Mouse (Mus musculus): ENCODE data around the gene Hist1h1b. TPM values are rescaled to one million over a fixed set of nuclear protein-coding genes. Genes with fewer than 3 reads are reported as not detected.
"Not testable (repeated sequence)": the region's sequence is repeated elsewhere in the genome, so short reads cannot be mapped to it uniquely, and the experiment has no call there.

The Hist1h1b gene
- polyA plus RNA-seq, 1 experiment, result 5.0 TPM

- TF ChIP-seq TAL1 (IDR thresholded peaks at IDR 0.05; ENCODE audit: low read length), result no peak
- TF ChIP-seq GATA1 (IDR thresholded peaks at IDR 0.05; ENCODE audit: low read length), result no peak
- Histone ChIP-seq H3K4me3 (replicated peaks) (no peak overlapping the region), H3K9me3 (ENCODE audit: control insufficient read depth, low read length) (no peaks in the 10 kb centered on the region), H3K36me3 (ENCODE audit: control insufficient read depth) (no peaks in the 10 kb centered on the region), H3K4me1 (ENCODE audit: control insufficient read depth) (peaks cover 7% of the 10 kb centered on the region), H3K27me3 (ENCODE audit: control insufficient read depth) (peaks cover 5% of the 10 kb centered on the region)
Observed at GRCm38 (mm10) chr13:21795584-21795983, 15.2 kb upstream of the Hist1h1b start.

DNA sequence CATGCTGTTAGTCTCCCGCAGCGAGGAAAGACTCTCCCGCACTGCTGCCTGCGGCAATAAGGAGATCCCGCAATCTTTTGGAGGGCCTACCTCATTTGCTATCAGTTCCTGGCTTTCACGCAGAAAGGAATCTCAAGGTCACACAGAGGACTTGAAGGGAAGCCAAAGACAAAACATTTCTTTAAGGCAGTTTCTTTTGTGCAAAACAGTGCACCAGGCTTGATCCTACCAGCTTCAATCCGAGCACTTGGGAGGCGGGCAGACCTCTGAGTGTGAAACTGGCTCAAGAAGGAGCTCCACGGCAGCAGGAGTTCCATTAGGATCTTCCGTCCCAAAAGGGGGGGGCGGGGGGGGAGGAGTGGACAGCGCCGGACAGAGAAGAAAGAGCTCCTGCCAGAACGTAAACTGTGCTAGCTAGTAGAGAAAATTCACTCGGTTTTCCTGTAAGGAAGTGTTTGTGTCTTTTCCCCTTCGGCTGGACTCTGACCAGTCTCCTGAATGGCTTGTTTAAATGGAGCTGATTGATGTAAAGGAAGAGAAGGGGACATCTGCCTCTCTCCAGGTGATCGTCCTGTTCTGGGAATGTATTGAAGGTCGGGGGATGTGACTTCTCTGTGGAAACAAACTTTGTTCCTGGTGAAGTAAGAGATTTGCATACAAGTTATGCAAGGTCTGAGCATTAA lies 10.3 kb upstream of the Hist1h1b start:
- Histone ChIP-seq H3K27me3 (ENCODE audit: control insufficient read depth) (peaks cover 11% of the 10 kb centered on the region), H3K36me3 (ENCODE audit: control insufficient read depth) (no peaks in the 10 kb centered on the region), H3K4me3 (replicated peaks) (peak overlapping the region; percentile 42), H3K9me3 (ENCODE audit: control insufficient read depth, low read length) (no peaks in the 10 kb centered on the region), H3K4me1 (ENCODE audit: control insufficient read depth) (peaks cover 38% of the 10 kb centered on the region)
- TF ChIP-seq TAL1 (IDR thresholded peaks at IDR 0.05; ENCODE audit: low read length) (no peak), GATA1 (IDR thresholded peaks at IDR 0.05; ENCODE audit: low read length) (no peak)

DNA sequence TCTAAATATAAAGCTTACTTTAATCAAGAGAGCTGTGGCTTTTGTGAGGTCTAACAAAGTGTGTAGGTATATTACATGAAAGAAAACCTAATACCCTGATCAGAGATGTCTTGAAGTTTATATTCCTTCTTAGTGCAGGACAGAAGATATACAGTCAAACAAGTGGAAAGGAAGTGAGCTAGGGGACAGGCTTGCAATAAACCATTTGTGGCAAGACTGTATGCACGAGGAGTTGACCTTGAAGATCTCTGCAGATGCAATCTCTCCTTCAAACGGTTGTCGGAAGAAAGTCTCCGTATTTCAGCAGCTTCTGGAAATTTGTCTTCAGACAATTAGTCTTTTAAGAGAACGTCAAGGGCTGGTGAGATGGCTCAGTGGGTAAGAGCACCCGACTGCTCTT lies 9.5 kb upstream of the Hist1h1b start:
- Histone ChIP-seq H3K9me3 (ENCODE audit: control insufficient read depth, low read length) (no peaks in the 10 kb centered on the region), H3K4me1 (ENCODE audit: control insufficient read depth) (peaks cover 46% of the 10 kb centered on the region), H3K4me3 (replicated peaks) (peak overlapping the region; percentile 31), H3K27me3 (ENCODE audit: control insufficient read depth) (peaks cover 11% of the 10 kb centered on the region), H3K36me3 (ENCODE audit: control insufficient read depth) (no peaks in the 10 kb centered on the region)
- TF ChIP-seq GATA1 (IDR thresholded peaks at IDR 0.05; ENCODE audit: low read length) (no peak), TAL1 (IDR thresholded peaks at IDR 0.05; ENCODE audit: low read length) (no peak)

GRCm38 (mm10) chr13:21787760-21788593 lies 7.6 kb upstream of the Hist1h1b start:
- Histone ChIP-seq H3K4me3 (replicated peaks) (peak overlapping the region; percentile 67), H3K27me3 (ENCODE audit: control insufficient read depth) (peaks cover 11% of the 10 kb centered on the region), H3K4me1 (ENCODE audit: control insufficient read depth) (peaks cover 59% of the 10 kb centered on the region), H3K36me3 (ENCODE audit: control insufficient read depth) (no peaks in the 10 kb centered on the region), H3K9me3 (ENCODE audit: control insufficient read depth, low read length) (no peaks in the 10 kb centered on the region)
- TF ChIP-seq TAL1 (IDR thresholded peaks at IDR 0.05; ENCODE audit: low read length) (no peak), GATA1 (IDR thresholded peaks at IDR 0.05; ENCODE audit: low read length) (no peak)

DNA sequence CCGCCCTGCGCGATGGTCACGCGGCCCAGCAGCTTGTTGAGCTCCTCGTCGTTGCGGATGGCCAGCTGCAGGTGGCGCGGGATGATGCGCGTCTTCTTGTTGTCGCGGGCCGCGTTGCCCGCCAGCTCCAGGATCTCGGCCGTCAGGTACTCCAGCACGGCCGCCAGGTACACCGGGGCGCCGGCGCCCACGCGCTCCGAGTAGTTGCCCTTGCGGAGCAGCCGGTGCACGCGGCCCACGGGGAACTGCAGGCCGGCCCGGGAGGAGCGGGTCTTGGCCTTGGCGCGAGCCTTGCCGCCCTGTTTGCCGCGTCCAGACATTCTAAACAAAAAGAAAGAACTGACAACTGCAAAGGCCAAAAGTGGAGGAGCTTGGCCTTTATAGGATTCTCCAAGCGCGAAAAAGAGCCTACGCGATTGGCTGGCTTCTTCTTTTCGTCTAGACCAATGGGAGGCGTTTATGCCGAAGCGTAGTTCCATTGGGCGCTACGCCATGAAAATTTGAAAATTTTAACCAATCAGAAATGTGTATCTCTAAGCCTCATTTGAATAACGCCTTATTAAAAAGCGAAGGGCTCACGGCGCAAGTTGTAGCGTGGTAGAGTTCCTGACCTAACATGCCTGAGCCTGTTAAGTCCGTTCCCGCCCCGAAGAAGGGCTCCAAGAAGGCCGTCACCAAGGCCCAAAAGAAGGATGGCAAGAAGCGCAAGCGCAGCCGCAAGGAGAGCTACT lies 6.6 kb upstream of the Hist1h1b start, which contains the start of the genes Hist1h2an and Hist1h2bp:
TSS of gene Hist1h2an (minus strand) at position 320 of the 731 bp plus-strand sequence.
TSS of gene Hist1h2bp (plus strand) at position 563 of the 731 bp plus-strand sequence.
- Histone ChIP-seq H3K4me3 (replicated peaks) (peak within 1 kb of the TSS; percentile 67), H3K4me1 (ENCODE audit: control insufficient read depth) (peaks cover 68% of the 10 kb centered on the region), H3K27me3 (ENCODE audit: control insufficient read depth) (peaks cover 11% of the 10 kb centered on the region)
- H3K9me3 ChIP-seq (ENCODE audit: control insufficient read depth, low read length); H3K36me3 ChIP-seq (ENCODE audit: control insufficient read depth): not testable (repeated sequence)

DNA sequence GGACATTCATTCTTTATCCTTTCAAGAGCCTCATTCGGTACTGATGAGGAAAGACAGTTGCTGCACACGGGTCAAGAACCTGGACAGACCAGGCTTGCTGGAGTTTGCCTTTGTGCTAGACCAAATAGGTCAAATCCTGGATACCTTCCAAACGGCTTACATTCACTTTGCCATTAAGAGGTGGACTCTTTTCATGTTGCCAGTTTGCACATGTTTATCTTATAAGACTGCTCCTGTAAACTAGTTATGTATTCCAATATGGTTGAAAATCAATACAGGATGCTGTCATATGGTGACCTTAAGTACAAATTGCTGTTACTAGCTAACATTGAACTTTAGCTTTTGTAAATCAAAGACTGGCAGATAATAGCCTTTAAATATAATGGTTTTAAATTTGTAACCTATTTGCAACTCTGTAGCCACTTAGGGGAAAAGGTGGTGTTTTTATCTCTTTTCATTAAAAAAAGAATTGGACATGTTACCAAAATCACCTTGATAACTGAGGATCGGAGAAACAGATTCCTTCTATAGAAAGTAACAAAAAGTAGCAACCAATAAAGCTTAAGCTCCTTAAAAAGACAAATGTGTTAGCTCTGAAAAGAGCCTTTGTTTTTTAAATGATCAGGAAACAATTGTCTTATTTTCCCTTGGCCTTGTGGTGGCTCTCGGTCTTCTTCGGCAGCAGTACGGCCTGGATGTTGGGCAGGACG lies 5.9 kb upstream of the Hist1h1b start:
- no peaks in the 10 kb centered on the region for H3K36me3 ChIP-seq (ENCODE audit: control insufficient read depth)
- H3K27me3 ChIP-seq (ENCODE audit: control insufficient read depth), result peaks cover 11% of the 10 kb centered on the region
- peaks cover 72% of the 10 kb centered on the region for H3K4me1 ChIP-seq (ENCODE audit: control insufficient read depth)
- TF ChIP-seq TAL1 (IDR thresholded peaks at IDR 0.05; ENCODE audit: low read length), result no peak
- no peak for TF ChIP-seq GATA1 (IDR thresholded peaks at IDR 0.05; ENCODE audit: low read length)
- no peaks in the 10 kb centered on the region for H3K9me3 ChIP-seq (ENCODE audit: control insufficient read depth, low read length)
- H3K4me3 ChIP-seq (replicated peaks), result peak overlapping the region; percentile 67

DNA sequence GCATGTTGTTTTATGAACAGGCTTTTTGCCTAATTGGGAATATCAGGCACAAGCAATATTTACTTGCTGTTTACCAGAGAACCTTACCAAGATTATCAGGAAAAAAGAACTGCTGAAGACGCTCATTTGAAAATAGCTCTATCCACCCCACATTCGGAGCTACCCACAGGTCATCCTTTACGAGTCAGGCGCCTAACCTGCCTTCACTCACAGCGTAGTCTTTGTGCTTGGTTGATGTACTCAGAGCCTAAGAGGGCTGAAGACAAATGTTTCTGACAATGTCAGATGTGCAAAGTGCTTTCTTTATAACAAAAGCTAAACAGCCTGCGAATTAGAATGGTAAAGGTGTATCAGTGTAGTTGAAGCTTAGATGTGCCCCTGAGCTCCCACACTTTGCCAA lies 3.9 kb upstream of the Hist1h1b start:
- H3K36me3 ChIP-seq (ENCODE audit: control insufficient read depth), result peaks cover 8% of the 10 kb centered on the region
- H3K4me3 ChIP-seq (replicated peaks), result peak overlapping the region; percentile 63
- TF ChIP-seq GATA1 (IDR thresholded peaks at IDR 0.05; ENCODE audit: low read length), result no peak
- no peak for TF ChIP-seq TAL1 (IDR thresholded peaks at IDR 0.05; ENCODE audit: low read length)
- H3K27me3 ChIP-seq (ENCODE audit: control insufficient read depth), result no peaks in the 10 kb centered on the region
- peaks cover 76% of the 10 kb centered on the region for H3K4me1 ChIP-seq (ENCODE audit: control insufficient read depth)
- peaks cover 2% of the 10 kb centered on the region; the same call in 1 of the 2 replicates for H3K9me3 ChIP-seq (ENCODE audit: control insufficient read depth, low read length)

DNA sequence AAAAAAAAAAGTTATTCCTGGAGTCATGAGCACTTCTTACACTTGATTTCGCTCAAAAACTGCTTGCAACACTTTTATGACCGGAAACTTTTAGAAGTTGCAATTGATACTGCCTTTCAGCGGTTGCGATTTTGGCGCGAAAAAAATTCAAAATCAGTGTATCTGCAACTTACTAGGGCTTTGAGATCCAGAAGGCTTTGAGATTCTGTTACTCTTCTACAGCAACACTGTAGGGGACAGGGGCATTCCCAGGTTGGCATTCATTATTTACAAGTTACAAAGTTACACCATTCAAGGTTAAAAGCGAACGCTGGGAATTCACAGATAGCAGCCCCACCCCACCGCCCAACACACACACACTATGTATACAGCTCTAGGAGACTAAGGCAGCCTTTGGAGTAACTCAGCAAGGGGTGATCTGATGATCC lies 3.3 kb upstream of the Hist1h1b start:
- TF ChIP-seq GATA1 (IDR thresholded peaks at IDR 0.05; ENCODE audit: low read length), result no peak
- no peak for TF ChIP-seq TAL1 (IDR thresholded peaks at IDR 0.05; ENCODE audit: low read length)
- H3K9me3 ChIP-seq (ENCODE audit: control insufficient read depth, low read length), result peaks cover 2% of the 10 kb centered on the region; the same call in 1 of the 2 replicates

More for the DNA sequence above, 3.3 kb upstream of the Hist1h1b start:
- Histone ChIP-seq H3K27me3 (ENCODE audit: control insufficient read depth) (no peaks in the 10 kb centered on the region), H3K36me3 (ENCODE audit: control insufficient read depth) (peaks cover 8% of the 10 kb centered on the region), H3K4me3 (replicated peaks) (peak overlapping the region; percentile 63), H3K4me1 (ENCODE audit: control insufficient read depth) (peaks cover 74% of the 10 kb centered on the region)
